Mouse (Mus musculus) liver, embryonic 14.5 days (tissue): Measurements from ENCODE around the gene Tmem221.

ENCODE experiments used
- CTCF ChIP-seq: IDR thresholded peaks from 2 replicates; pipeline ENCODE4 v1.5.1; 2016; ENCODE audit warnings: antibody characterized with exemption, low read depth, control low read depth
- EP300 ChIP-seq: IDR thresholded peaks from 2 replicates; pipeline ENCODE4 v1.6.1; 2016; ENCODE audit warnings: antibody characterized with exemption, low read depth

GRCm38 (mm10) chr8:71534263-71534810 is 24.3 kb downstream of the Tmem221 start:
- peak; percentile 15; the same call in 1 of the 2 replicates for TF ChIP-seq CTCF
- no peak for TF ChIP-seq EP300
